Mouse (Mus musculus) hindbrain, embryonic 16.5 days (tissue): ENCODE results near the gene Ptpn22. TPM values are rescaled to one million over a fixed set of nuclear protein-coding genes. Genes with fewer than 3 reads are reported as not detected.

Experiments used
- ATAC-seq: fragments of 200-750 bp; cut with Nextera tagmentation; 2 replicates; pipeline ENCODE4 v1.8.0; 2017; ENCODE audit warnings: moderate TSS enrichment, moderate library complexity
- H3K27ac ChIP-seq: fragments of 300-500 bp; sonication (generic); 2 replicates; pipeline ENCODE4 v1.5.1; 2014; ENCODE audit warnings: low read depth, mild to moderate bottlenecking, control low read depth, low read length, moderate library complexity
- H3K27me3 ChIP-seq: fragments of 300-500 bp; sonication (generic); replicated peaks from 2 replicates; pipeline ENCODE4 v1.6.1; 2014; ENCODE audit warnings: low read length; ENCODE audit not compliant: control insufficient read depth, insufficient read depth
- H3K36me3 ChIP-seq: fragments of 300-500 bp; sonication (generic); 2 replicates; pipeline ENCODE4 v1.6.1; 2014; ENCODE audit warnings: mild to moderate bottlenecking, low read length, moderate library complexity, mixed read lengths; ENCODE audit not compliant: control insufficient read depth, insufficient read depth
- H3K4me1 ChIP-seq: fragments of 300-500 bp; sonication (generic); 2 replicates; pipeline ENCODE4 v1.6.1; 2014; ENCODE audit warnings: low read depth, low read length; ENCODE audit not compliant: control insufficient read depth, insufficient read depth
- H3K4me2 ChIP-seq: fragments of 300-500 bp; sonication (generic); 2 replicates; pipeline ENCODE4 v1.6.1; 2014; ENCODE audit warnings: mild to moderate bottlenecking, low read length, control low read depth, moderate library complexity
- H3K4me3 ChIP-seq: fragments of 300-500 bp; sonication (generic); 2 replicates; pipeline ENCODE4 v1.5.1; 2014; ENCODE audit warnings: mild to moderate bottlenecking, low read length, control low read depth, moderate library complexity
- H3K9ac ChIP-seq: fragments of 300-500 bp; sonication (generic); 2 replicates; pipeline ENCODE4 v1.6.1; 2014; ENCODE audit warnings: low read depth, mild to moderate bottlenecking, control low read depth, low read length, moderate library complexity
- H3K9me3 ChIP-seq: fragments of 300-500 bp; sonication (generic); 2 replicates; pipeline ENCODE4 v1.6.1; 2014; ENCODE audit warnings: mild to moderate bottlenecking, low read length, moderate library complexity; ENCODE audit not compliant: control insufficient read depth
- WGBS: fragments of 180-500 bp; shearing (Covaris S2); extraction: QIAGEN DNeasy Blood & Tissue Kit; methylation state at CpG from one replicate; pipeline ENCODE4 v1.1.7; 2014; 5-methylcytosine and 5-hydroxymethylcytosine counted together
- polyA plus RNA-seq: library from polyadenylated mRNA; unstranded; fragments of >200 nt; fragmentation: Nextera tagmentation; extraction: Ambion mirVana; gene quantifications from 2 replicates; pipeline ENCODE4 v1.2.1, GENCODE M21; 2015

Gene Ptpn22
- polyA plus RNA-seq, 1 experiment from 2014 or later: 0.43 TPM

- ATAC-seq: 0 out of 2 replicates have a peak, but pooled peaks have one; percentile 58
- H3K9me3 ChIP-seq: no peaks in the 10 kb centered on the region
- H3K4me1 ChIP-seq: peaks cover 6% of the 10 kb centered on the region
- 35% methylated on average over 6 of the region's 6 CpGs for WGBS
- no peak overlapping the region for H3K4me3 ChIP-seq
- 0 out of 2 replicates have a peak overlapping the region, but pooled peaks have one; percentile 1 for H3K4me2 ChIP-seq
- no peak overlapping the region for H3K9ac ChIP-seq
- H3K27ac ChIP-seq: no peak overlapping the region
- H3K36me3 ChIP-seq: no peaks in the 10 kb centered on the region
- no peaks in the 10 kb centered on the region for H3K27me3 ChIP-seq
Observed at GRCm38 (mm10) chr3:103927511-103927910, 67.9 kb downstream of the Ptpn22 start.

GRCm38 (mm10) chr3:103944794-103945562 is 85.4 kb downstream of the Ptpn22 start:
- H3K27me3 ChIP-seq: no peaks in the 10 kb centered on the region
- 0 out of 2 replicates have a peak, but pooled peaks cover 2% of the 10 kb centered on the region for H3K4me1 ChIP-seq
- no peaks in the 10 kb centered on the region for H3K9me3 ChIP-seq
- 51% methylated on average over 1 of the region's 1 CpGs for WGBS
- no peak overlapping the region for H3K4me2 ChIP-seq
- H3K9ac ChIP-seq: no peak overlapping the region
- peak; percentile 76 for ATAC-seq
- no peaks in the 10 kb centered on the region for H3K36me3 ChIP-seq
- no peak overlapping the region for H3K4me3 ChIP-seq
- H3K27ac ChIP-seq: peak overlapping the region; percentile 16; the same call in 1 of the 2 replicates

DNA sequence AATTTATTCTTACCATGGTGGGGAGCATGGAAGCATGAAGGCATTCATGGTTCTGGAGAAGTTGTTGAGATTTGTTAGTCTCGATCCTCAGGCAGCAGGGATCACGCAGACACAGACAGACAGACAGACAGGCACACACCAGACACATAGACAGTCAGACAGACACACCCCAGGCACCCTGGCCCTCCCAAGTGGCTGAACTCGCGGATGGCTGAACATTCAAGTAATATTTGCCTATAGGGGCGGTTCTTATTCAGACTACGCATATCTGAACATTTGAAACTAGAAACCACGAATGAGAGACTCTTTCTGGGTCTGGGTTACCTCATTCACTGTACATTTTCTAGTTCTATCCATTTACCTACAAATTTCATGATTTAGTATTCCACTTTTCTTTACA is 89.1 kb downstream of the Ptpn22 start:
- no peaks in the 10 kb centered on the region for H3K36me3 ChIP-seq
- no peak overlapping the region for H3K27ac ChIP-seq
- WGBS: 91% methylated on average over 7 of the region's 7 CpGs
- H3K9me3 ChIP-seq: no peaks in the 10 kb centered on the region
- H3K9ac ChIP-seq: no peak overlapping the region
- peaks cover 2% of the 10 kb centered on the region; the same call in 1 of the 2 replicates for H3K4me1 ChIP-seq
- no peak overlapping the region for H3K4me3 ChIP-seq
- no peak overlapping the region for H3K4me2 ChIP-seq
- ATAC-seq: no peak
- H3K27me3 ChIP-seq: no peaks in the 10 kb centered on the region

GRCm38 (mm10) chr3:103960622-103961021 is 101.0 kb downstream of the Ptpn22 start:
- ATAC-seq: no peak
- Histone ChIP-seq H3K27ac (no peak overlapping the region), H3K4me3 (no peak overlapping the region), H3K9me3 (no peaks in the 10 kb centered on the region), H3K4me2 (no peak overlapping the region), H3K27me3 (no peaks in the 10 kb centered on the region), H3K36me3 (peaks cover 6% of the 10 kb centered on the region), H3K9ac (no peak overlapping the region), H3K4me1 (no peaks in the 10 kb centered on the region)
- WGBS: 93% methylated on average over 3 of the region's 3 CpGs

Other genes starting within 250 kb of the Ptpn22 start
- gene Atg4a-ps, start 213.7 kb upstream of the Ptpn22 start, polyA plus RNA-seq: 0.11 and 0.14 TPM in 2 replicates
- gene Olfml3, start 121.8 kb upstream of the Ptpn22 start, polyA plus RNA-seq: 10.0 and 10.5 TPM in 2 replicates
- gene Gm10964, start 120.4 kb upstream of the Ptpn22 start, polyA plus RNA-seq: not detected in 2 replicates
- gene Hipk1, start 68.2 kb upstream of the Ptpn22 start, polyA plus RNA-seq: 8.9 and 10.1 TPM in 2 replicates
- gene Dclre1b, start 50.4 kb upstream of the Ptpn22 start, polyA plus RNA-seq: 16.9 and 17.0 TPM in 2 replicates
- gene Ap4b1, start 50.3 kb upstream of the Ptpn22 start, polyA plus RNA-seq: 22.1 and 26.0 TPM in 2 replicates
- gene Gm43064, start 50.2 kb upstream of the Ptpn22 start, polyA plus RNA-seq: 0.24 TPM in 1 of 2 replicates, not detected in the other
- 0.33 and 0.40 TPM in 2 replicates for gene Bcl2l15, start 27.2 kb upstream of the Ptpn22 start, polyA plus RNA-seq
- 15.4 and 17.4 TPM in 2 replicates for gene Rsbn1, start 54.3 kb downstream of the Ptpn22 start, polyA plus RNA-seq
- 19.4 and 22.3 TPM in 2 replicates for gene Phtf1, start 108.3 kb downstream of the Ptpn22 start, polyA plus RNA-seq